Mouse (Mus musculus) kidney, embryonic 16.5 days (tissue): ENCODE data around the gene Wdr48. TPM values are rescaled to one million over a fixed set of nuclear protein-coding genes. Genes with fewer than 3 reads are reported as not detected.

ENCODE experiments used
- ATAC-seq: fragments of 200-750 bp; cut with Nextera tagmentation; 2 replicates; pipeline ENCODE4 v1.8.0; 2017; ENCODE audit warnings: moderate TSS enrichment; ENCODE audit not compliant: low FRiP score, low TSS enrichment
- H3K27ac ChIP-seq: fragments of 300-500 bp; sonication (generic); 2 replicates; pipeline ENCODE4 v1.5.1; 2014; ENCODE audit warnings: low read length
- H3K27me3 ChIP-seq: fragments of 300-500 bp; sonication (generic); 2 replicates; pipeline ENCODE4 v1.6.1; 2014; ENCODE audit warnings: low read length, control low read depth, mixed read lengths; ENCODE audit not compliant: insufficient read depth
- H3K36me3 ChIP-seq: fragments of 300-500 bp; sonication (generic); 2 replicates; pipeline ENCODE4 v1.6.1; 2014; ENCODE audit warnings: low read length, control low read depth, mixed read lengths; ENCODE audit not compliant: insufficient read depth
- H3K4me1 ChIP-seq: fragments of 300-500 bp; sonication (generic); 2 replicates; pipeline ENCODE4 v1.6.1; 2014; ENCODE audit warnings: low read length, control low read depth, mixed read lengths; ENCODE audit not compliant: insufficient read depth
- H3K4me2 ChIP-seq: fragments of 300-500 bp; sonication (generic); replicated peaks from 2 replicates; pipeline ENCODE4 v1.6.1; 2014; ENCODE audit warnings: low read depth, low read length
- H3K4me3 ChIP-seq: fragments of 300-500 bp; sonication (generic); 2 replicates; pipeline ENCODE4 v1.5.1; 2014; ENCODE audit warnings: mild to moderate bottlenecking, low read length
- H3K9ac ChIP-seq: fragments of 300-500 bp; sonication (generic); replicated peaks from 2 replicates; pipeline ENCODE4 v1.6.1; 2014; ENCODE audit warnings: low read length
- H3K9me3 ChIP-seq: fragments of 300-500 bp; sonication (generic); 2 replicates; pipeline ENCODE4 v1.6.1; 2016; ENCODE audit warnings: low read length, control low read depth
- WGBS: fragments of 180-500 bp; shearing (Covaris S2); extraction: QIAGEN DNeasy Blood & Tissue Kit; methylation state at CpG from one replicate; pipeline ENCODE4 v1.1.7; 2014; 5-methylcytosine and 5-hydroxymethylcytosine counted together
- polyA plus RNA-seq: library from polyadenylated mRNA; unstranded; fragments of >200 nt; fragmentation: Nextera tagmentation; extraction: Ambion mirVana; gene quantifications from 2 replicates; pipeline ENCODE4 v1.2.1, GENCODE M21; 2015

Wdr48 gene
- polyA plus RNA-seq, 1 experiment from 2014 or later, result 56.5 TPM

GRCm38 (mm10) chr9:119919858-119920257 is 25.2 kb downstream of the Wdr48 start:
- no peak for ATAC-seq
- Histone ChIP-seq H3K9ac (no peak overlapping the region), H3K9me3 (no peaks in the 10 kb centered on the region), H3K4me2 (no peak overlapping the region), H3K27me3 (no peaks in the 10 kb centered on the region), H3K4me3 (no peak overlapping the region), H3K4me1 (no peaks in the 10 kb centered on the region), H3K36me3 (peaks cover 77% of the 10 kb centered on the region), H3K27ac (no peak overlapping the region)
- WGBS, result 83% methylated on average over 1 of the region's 1 CpGs

GRCm38 (mm10) chr9:119923462-119923861 is 28.8 kb downstream of the Wdr48 start:
- no peak for ATAC-seq
- 88% methylated on average over 4 of the region's 4 CpGs for WGBS
- Histone ChIP-seq H3K36me3 (peaks cover 80% of the 10 kb centered on the region), H3K27ac (no peak overlapping the region), H3K4me1 (no peaks in the 10 kb centered on the region), H3K27me3 (no peaks in the 10 kb centered on the region), H3K4me3 (no peak overlapping the region), H3K9me3 (no peaks in the 10 kb centered on the region), H3K4me2 (no peak overlapping the region), H3K9ac (no peak overlapping the region)

- 90% methylated on average over 16 of the region's 16 CpGs for WGBS
- Histone ChIP-seq H3K9ac (no peak overlapping the region), H3K9me3 (no peaks in the 10 kb centered on the region), H3K27ac (no peak overlapping the region), H3K36me3 (peaks cover 77% of the 10 kb centered on the region), H3K4me2 (no peak overlapping the region), H3K27me3 (no peaks in the 10 kb centered on the region), H3K4me3 (no peak overlapping the region), H3K4me1 (no peaks in the 10 kb centered on the region)
- ATAC-seq, result no peak
Measured at GRCm38 (mm10) chr9:119925120-119925657, 30.5 kb downstream of the Wdr48 start.

GRCm38 (mm10) chr9:119925729-119926128 is 31.1 kb downstream of the Wdr48 start:
- H3K36me3 ChIP-seq, result peaks cover 76% of the 10 kb centered on the region
- ATAC-seq, result no peak
- H3K27me3 ChIP-seq, result no peaks in the 10 kb centered on the region
- H3K4me1 ChIP-seq, result no peaks in the 10 kb centered on the region
- no peaks in the 10 kb centered on the region for H3K9me3 ChIP-seq
- no peak overlapping the region for H3K9ac ChIP-seq
- H3K27ac ChIP-seq, result 0 out of 2 replicates have a peak overlapping the region, but pooled peaks have one; percentile 36
- 62% methylated on average over 8 of the region's 8 CpGs for WGBS
- H3K4me2 ChIP-seq, result no peak overlapping the region
- H3K4me3 ChIP-seq, result no peak overlapping the region

- 0 out of 2 replicates have a peak, but pooled peaks have one; percentile 39 for ATAC-seq
Measured at GRCm38 (mm10) chr9:119926497-119926896, 31.8 kb downstream of the Wdr48 start.

GRCm38 (mm10) chr9:119932358-119932757 is 37.7 kb downstream of the Wdr48 start:
- Histone ChIP-seq H3K4me2 (no peak overlapping the region), H3K36me3 (peaks cover 40% of the 10 kb centered on the region), H3K4me3 (no peak overlapping the region), H3K9me3 (no peaks in the 10 kb centered on the region), H3K9ac (no peak overlapping the region), H3K27ac (no peak overlapping the region), H3K4me1 (peaks cover 8% of the 10 kb centered on the region), H3K27me3 (no peaks in the 10 kb centered on the region)
- no peak for ATAC-seq
- WGBS, result 86% methylated on average over 12 of the region's 12 CpGs

More at GRCm38 (mm10) chr9:119926497-119926896, 31.8 kb downstream of the Wdr48 start:
- no peak overlapping the region for H3K4me2 ChIP-seq
- no peak overlapping the region for H3K4me3 ChIP-seq
- no peak overlapping the region for H3K9ac ChIP-seq
- peak overlapping the region; percentile 55 for H3K27ac ChIP-seq
- no peaks in the 10 kb centered on the region for H3K27me3 ChIP-seq
- no peaks in the 10 kb centered on the region for H3K4me1 ChIP-seq
- no peaks in the 10 kb centered on the region for H3K9me3 ChIP-seq
- peaks cover 75% of the 10 kb centered on the region for H3K36me3 ChIP-seq
- WGBS, result 77% methylated on average over 5 of the region's 5 CpGs

- peaks cover 29% of the 10 kb centered on the region for H3K36me3 ChIP-seq
- WGBS, result 95% methylated on average over 6 of the region's 6 CpGs
- no peak for ATAC-seq
Measured at GRCm38 (mm10) chr9:119933675-119934074, 39.0 kb downstream of the Wdr48 start.

GRCm38 (mm10) chr9:119937005-119937773 is 42.5 kb downstream of the Wdr48 start, which contains the start of the genes Gorasp1 and Ttc21a:
Gorasp1 (minus strand) TSS chr9:119937565.
Ttc21a (plus strand) TSS chr9:119937606.
- no peaks in the 10 kb centered on the region for H3K9me3 ChIP-seq
- no peaks in the 10 kb centered on the region for H3K27me3 ChIP-seq
- peak; percentile 96 for ATAC-seq
- 2% methylated on average over 40 of the region's 40 CpGs for WGBS
- H3K4me1 ChIP-seq, result peaks cover 17% of the 10 kb centered on the region
- peak within 1 kb of the TSS; percentile 79 for H3K4me3 ChIP-seq
- H3K9ac ChIP-seq, result peak within 1 kb of the TSS; percentile 88
- peak within 1 kb of the TSS; percentile 86 for H3K4me2 ChIP-seq
- peak within 1 kb of the TSS; percentile 80 for H3K27ac ChIP-seq
- peaks cover 6% of the 10 kb centered on the region for H3K36me3 ChIP-seq

More at GRCm38 (mm10) chr9:119933675-119934074, 39.0 kb downstream of the Wdr48 start:
- H3K9ac ChIP-seq, result no peak overlapping the region
- H3K9me3 ChIP-seq, result no peaks in the 10 kb centered on the region
- peaks cover 13% of the 10 kb centered on the region for H3K4me1 ChIP-seq
- no peaks in the 10 kb centered on the region for H3K27me3 ChIP-seq
- no peak overlapping the region for H3K27ac ChIP-seq
- H3K4me3 ChIP-seq, result no peak overlapping the region
- no peak overlapping the region for H3K4me2 ChIP-seq

GRCm38 (mm10) chr9:119938496-119938895 is 43.8 kb downstream of the Wdr48 start:
- Histone ChIP-seq H3K9me3 (no peaks in the 10 kb centered on the region), H3K27ac (no peak overlapping the region), H3K36me3 (no peaks in the 10 kb centered on the region), H3K4me1 (peaks cover 17% of the 10 kb centered on the region), H3K27me3 (no peaks in the 10 kb centered on the region), H3K4me2 (no peak overlapping the region), H3K4me3 (no peak overlapping the region), H3K9ac (no peak overlapping the region)
- no peak for ATAC-seq
- WGBS, result 62% methylated on average over 4 of the region's 4 CpGs

GRCm38 (mm10) chr9:119939646-119940045 is 45.0 kb downstream of the Wdr48 start:
- H3K4me1 ChIP-seq, result peaks cover 17% of the 10 kb centered on the region
- no peak overlapping the region for H3K9ac ChIP-seq
- no peaks in the 10 kb centered on the region for H3K36me3 ChIP-seq
- 33% methylated on average over 10 of the region's 10 CpGs for WGBS
- H3K27ac ChIP-seq, result no peak overlapping the region
- H3K9me3 ChIP-seq, result no peaks in the 10 kb centered on the region
- H3K4me3 ChIP-seq, result no peak overlapping the region
- H3K4me2 ChIP-seq, result no peak overlapping the region
- H3K27me3 ChIP-seq, result no peaks in the 10 kb centered on the region
- no peak for ATAC-seq
